Mouse (Mus musculus): ENCODE results near the gene Fkrp. TPM values are rescaled to one million over a fixed set of nuclear protein-coding genes. Genes with fewer than 3 reads are reported as not detected.

The Fkrp gene
- polyA plus RNA-seq, 2 experiments, result 26.9 to 29.9 TPM

DNA sequence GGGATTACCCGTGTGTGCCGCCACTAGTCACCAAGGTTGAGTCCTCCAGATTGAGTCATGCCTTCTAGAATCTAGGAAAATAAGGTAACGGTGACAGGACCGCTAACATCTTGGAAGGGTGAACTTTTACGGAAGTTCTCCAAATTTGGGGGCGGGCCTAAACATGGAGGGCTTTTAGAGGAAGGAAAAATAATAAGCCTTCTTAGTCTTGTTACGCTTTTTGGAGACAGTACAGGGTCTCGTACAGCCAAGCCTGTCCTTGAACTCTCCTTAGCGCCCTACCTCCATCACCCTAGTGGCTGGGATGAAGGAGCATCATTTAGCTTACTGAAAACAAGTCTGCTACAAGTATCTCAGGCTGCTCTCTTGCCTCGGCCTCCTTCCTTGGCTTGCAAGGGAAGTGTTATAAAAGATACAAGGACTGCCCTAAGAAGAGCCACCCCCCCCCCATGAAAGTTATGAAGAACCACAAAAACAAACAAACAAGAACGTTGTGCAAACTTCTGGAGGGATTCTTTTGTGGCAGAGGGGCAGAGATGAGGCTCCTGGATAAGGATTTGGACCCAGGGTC, 33.9 kb downstream of the Fkrp start:
- no peak for DNase-seq (ENCODE audit: low spot score)
- no peaks in the 10 kb centered on the region for H3K9me3 ChIP-seq (ENCODE audit: control insufficient read depth, low read length)
- no peak for ATAC-seq (ENCODE audit: low FRiP score, low read depth)
- H3K4me2 ChIP-seq (replicated peaks; ENCODE audit: low read depth, low read length, severe bottlenecking), result peak overlapping the region; percentile 98
- no peaks in the 10 kb centered on the region for H3K36me3 ChIP-seq (ENCODE audit: control insufficient read depth, insufficient read depth, low read length)
- H3K9ac ChIP-seq (ENCODE audit: low read depth, low read length, severe bottlenecking), result peak overlapping the region; percentile 67
- H3K27me3 ChIP-seq (ENCODE audit: control insufficient read depth, insufficient read depth, low read length), result no peaks in the 10 kb centered on the region
- TF ChIP-seq POLR2A (IDR thresholded peaks at IDR 0.05; ENCODE audit: borderline replicate concordance, extremely low read depth, insufficient read depth, insufficient read length), result no peak
- peaks cover 24% of the 10 kb centered on the region for H3K4me1 ChIP-seq (ENCODE audit: control insufficient read depth, insufficient read depth, low read length)
- WGBS, result 6% methylated on average over 11 of the region's 11 CpGs
- H3K4me3 ChIP-seq (replicated peaks; ENCODE audit: low read length), result peak overlapping the region; percentile 63
- no peak overlapping the region for H3K27ac ChIP-seq (replicated peaks; ENCODE audit: low read depth, low read length)

DNA sequence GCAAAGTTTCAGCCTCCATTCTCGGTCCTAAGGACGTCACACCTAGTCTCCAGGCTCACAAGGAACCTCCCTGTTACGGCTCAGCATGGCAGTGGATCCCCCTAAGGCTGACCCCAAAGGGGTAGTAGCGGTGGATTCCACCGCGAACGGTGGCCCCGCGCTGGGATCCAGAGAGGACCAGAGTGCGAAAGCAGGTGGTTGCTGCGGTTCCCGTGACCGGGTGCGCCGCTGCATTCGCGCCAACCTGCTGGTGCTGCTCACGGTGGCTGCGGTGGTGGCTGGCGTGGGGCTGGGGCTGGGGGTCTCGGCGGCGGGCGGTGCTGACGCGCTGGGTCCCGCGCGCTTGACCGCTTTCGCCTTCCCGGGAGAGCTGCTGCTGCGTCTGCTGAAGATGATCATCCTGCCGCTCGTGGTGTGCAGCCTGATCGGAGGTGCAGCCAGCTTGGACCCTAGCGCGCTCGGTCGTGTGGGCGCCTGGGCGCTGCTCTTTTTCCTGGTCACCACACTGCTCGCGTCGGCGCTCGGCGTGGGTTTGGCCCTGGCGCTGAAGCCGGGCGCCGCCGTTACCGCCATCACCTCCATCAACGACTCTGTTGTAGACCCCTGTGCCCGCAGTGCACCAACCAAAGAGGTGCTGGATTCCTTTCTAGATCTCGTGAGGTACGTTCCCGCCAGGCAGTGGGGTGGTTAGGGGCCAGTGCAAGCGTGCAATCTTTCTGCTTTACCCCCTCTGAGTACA, 34.5 kb downstream of the Fkrp start:
- H3K27me3 ChIP-seq (ENCODE audit: control insufficient read depth, insufficient read depth, low read length), result no peaks in the 10 kb centered on the region
- H3K4me2 ChIP-seq (replicated peaks; ENCODE audit: low read depth, low read length, severe bottlenecking), result peak overlapping the region; percentile 98
- peak overlapping the region; percentile 63 for H3K4me3 ChIP-seq (replicated peaks; ENCODE audit: low read length)
- no peaks in the 10 kb centered on the region for H3K9me3 ChIP-seq (ENCODE audit: control insufficient read depth, low read length)
- under 1% methylated on average over 44 of the region's 60 CpGs for WGBS
- H3K36me3 ChIP-seq (ENCODE audit: control insufficient read depth, insufficient read depth, low read length), result no peaks in the 10 kb centered on the region
- TF ChIP-seq POLR2A (IDR thresholded peaks at IDR 0.05; ENCODE audit: borderline replicate concordance, extremely low read depth, insufficient read depth, insufficient read length), result no peak
- peak overlapping the region; percentile 67 for H3K9ac ChIP-seq (ENCODE audit: low read depth, low read length, severe bottlenecking)
- DNase-seq (ENCODE audit: low spot score) (no peak), ATAC-seq (ENCODE audit: low FRiP score, low read depth) (no peak)
- peaks cover 24% of the 10 kb centered on the region for H3K4me1 ChIP-seq (ENCODE audit: control insufficient read depth, insufficient read depth, low read length)
- H3K27ac ChIP-seq (replicated peaks; ENCODE audit: low read depth, low read length), result no peak overlapping the region

- H3K4me1 ChIP-seq (ENCODE audit: control insufficient read depth, insufficient read depth, low read length), result peaks cover 24% of the 10 kb centered on the region
- H3K9ac ChIP-seq (ENCODE audit: low read depth, low read length, severe bottlenecking), result peak overlapping the region; percentile 67
- H3K27me3 ChIP-seq (ENCODE audit: control insufficient read depth, insufficient read depth, low read length), result no peaks in the 10 kb centered on the region
- 0% methylated on average over 10 of the region's 10 CpGs for WGBS
- H3K9me3 ChIP-seq (ENCODE audit: control insufficient read depth, low read length), result no peaks in the 10 kb centered on the region
- H3K36me3 ChIP-seq (ENCODE audit: control insufficient read depth, insufficient read depth, low read length), result no peaks in the 10 kb centered on the region
- ATAC-seq (ENCODE audit: low FRiP score, low read depth) (no peak; the same call in 1 of the 2 replicates), DNase-seq (ENCODE audit: low spot score) (no peak)
- peak overlapping the region; percentile 98 for H3K4me2 ChIP-seq (replicated peaks; ENCODE audit: low read depth, low read length, severe bottlenecking)
- no peak for TF ChIP-seq POLR2A (IDR thresholded peaks at IDR 0.05; ENCODE audit: borderline replicate concordance, extremely low read depth, insufficient read depth, insufficient read length)
- no peak overlapping the region for H3K27ac ChIP-seq (replicated peaks; ENCODE audit: low read depth, low read length)
- H3K4me3 ChIP-seq (replicated peaks; ENCODE audit: low read length), result peak overlapping the region; percentile 63
Measured at GRCm38 (mm10) chr7:16781555-16781815, 35.0 kb downstream of the Fkrp start.

DNA sequence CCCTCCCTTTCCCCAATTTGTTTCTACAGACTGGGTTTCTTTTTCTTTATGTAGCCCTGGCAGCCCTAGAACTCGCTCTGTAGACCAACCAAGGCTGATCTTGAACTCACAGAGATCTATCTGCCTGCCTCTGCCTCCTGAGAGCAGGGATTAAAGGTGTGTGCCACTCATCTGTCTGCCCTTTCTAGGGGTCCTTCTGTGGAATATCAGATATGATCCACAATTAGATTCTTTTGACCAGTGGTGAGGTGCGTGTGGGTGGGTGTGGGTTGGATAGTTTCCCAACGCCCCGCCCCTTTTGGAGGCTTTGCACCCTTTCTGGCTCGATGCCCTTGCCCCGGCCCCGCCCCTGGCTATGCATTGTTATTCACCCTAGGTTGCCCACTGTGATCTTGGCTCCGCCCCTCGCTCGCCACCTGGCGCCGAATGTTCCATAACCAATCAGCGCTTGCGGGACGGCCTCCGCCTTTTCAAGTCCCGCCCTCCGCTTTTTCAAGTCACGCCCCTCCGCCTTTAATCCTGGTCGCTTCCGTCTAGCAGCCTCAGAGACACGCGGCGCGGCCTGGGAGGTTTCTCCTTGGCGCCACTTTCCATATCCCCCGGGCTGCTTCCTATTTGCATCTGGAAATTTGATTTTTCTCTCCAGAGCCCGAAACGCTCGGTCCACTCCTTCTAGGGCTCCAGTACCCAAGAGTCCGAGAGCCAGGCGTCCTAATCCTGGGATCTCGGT, 35.5 kb downstream of the Fkrp start, which contains the start of gene Slc1a5:
Gene Slc1a5, plus strand, starts transcription at position 516 of the 730 bp plus-strand sequence.
- H3K4me1 ChIP-seq (ENCODE audit: control insufficient read depth, insufficient read depth, low read length), result peaks cover 24% of the 10 kb centered on the region
- H3K27ac ChIP-seq (replicated peaks; ENCODE audit: low read depth, low read length), result no peak within 1 kb of the TSS
- peak; percentile 86 for ATAC-seq (ENCODE audit: low FRiP score, low read depth)
- no peaks in the 10 kb centered on the region for H3K27me3 ChIP-seq (ENCODE audit: control insufficient read depth, insufficient read depth, low read length)
- 3% methylated on average over 34 of the region's 34 CpGs for WGBS
- peak within 1 kb of the TSS; percentile 63 for H3K4me3 ChIP-seq (replicated peaks; ENCODE audit: low read length)
- peak within 1 kb of the TSS; percentile 67 for H3K9ac ChIP-seq (ENCODE audit: low read depth, low read length, severe bottlenecking)
- H3K9me3 ChIP-seq (ENCODE audit: control insufficient read depth, low read length), result no peaks in the 10 kb centered on the region
- TF ChIP-seq POLR2A (IDR thresholded peaks at IDR 0.05; ENCODE audit: borderline replicate concordance, extremely low read depth, insufficient read depth, insufficient read length), result peak; percentile 66; the same call in 1 of the 2 replicates
- DNase-seq (ENCODE audit: low spot score), result peak; percentile 90
- H3K36me3 ChIP-seq (ENCODE audit: control insufficient read depth, insufficient read depth, low read length), result no peaks in the 10 kb centered on the region
- peak within 1 kb of the TSS; percentile 98 for H3K4me2 ChIP-seq (replicated peaks; ENCODE audit: low read depth, low read length, severe bottlenecking)

- Histone ChIP-seq H3K4me3 (replicated peaks; ENCODE audit: low read length) (no peak overlapping the region), H3K4me2 (replicated peaks; ENCODE audit: low read depth, low read length, severe bottlenecking) (no peak overlapping the region), H3K9ac (ENCODE audit: low read depth, low read length, severe bottlenecking) (no peak overlapping the region), H3K27ac (replicated peaks; ENCODE audit: low read depth, low read length) (no peak overlapping the region), H3K27me3 (ENCODE audit: control insufficient read depth, insufficient read depth, low read length) (no peaks in the 10 kb centered on the region), H3K36me3 (ENCODE audit: control insufficient read depth, insufficient read depth, low read length) (no peaks in the 10 kb centered on the region), H3K9me3 (ENCODE audit: control insufficient read depth, low read length) (no peaks in the 10 kb centered on the region), H3K4me1 (ENCODE audit: control insufficient read depth, insufficient read depth, low read length) (peaks cover 24% of the 10 kb centered on the region)
- no peak for ATAC-seq (ENCODE audit: low FRiP score, low read depth)
- WGBS, result 74% methylated on average over 5 of the region's 5 CpGs
- TF ChIP-seq POLR2A (IDR thresholded peaks at IDR 0.05; ENCODE audit: borderline replicate concordance, extremely low read depth, insufficient read depth, insufficient read length), result no peak
- DNase-seq (ENCODE audit: low spot score), result no peak
Measured at GRCm38 (mm10) chr7:16780076-16780475, 36.5 kb downstream of the Fkrp start.

Data from limb, embryonic 14.5 days (tissue).